Mouse (Mus musculus) limb, embryonic 11.5 days (tissue): ENCODE measurements around the gene S1pr2. TPM values are rescaled to one million over a fixed set of nuclear protein-coding genes. Genes with fewer than 3 reads are reported as not detected.
A peak's percentile ranks its signal among the peaks of the same experiment; 100 is the strongest.
"Not testable (repeated sequence)": the region's sequence is repeated elsewhere in the genome, so short reads cannot be mapped to it uniquely, and the experiment has no call there.

Experiments
- ATAC-seq: fragments of 200-750 bp; cut with Nextera tagmentation; 2 replicates; pipeline ENCODE4 v1.8.0; 2017; ENCODE audit warnings: low read depth; ENCODE audit not compliant: insufficient number of reproducible peaks, low FRiP score, low TSS enrichment
- DNase-seq: peaks from one replicate; pipeline ENCODE4 v3.0.0-alpha.2; 2015; ENCODE audit warnings: low spot score
- H3K27ac ChIP-seq: fragments of 300-500 bp; sonication (generic); replicated peaks from 2 replicates; pipeline ENCODE4 v1.5.1; 2014; ENCODE audit warnings: low read depth, mild to moderate bottlenecking, low read length
- H3K27me3 ChIP-seq: fragments of 300-500 bp; sonication (generic); 2 replicates; pipeline ENCODE4 v1.6.1; 2014; ENCODE audit warnings: mild to moderate bottlenecking, low read length, mixed read lengths; ENCODE audit not compliant: control insufficient read depth, insufficient read depth
- H3K36me3 ChIP-seq: fragments of 300-500 bp; sonication (generic); 2 replicates; pipeline ENCODE4 v1.6.1; 2014; ENCODE audit warnings: mild to moderate bottlenecking, low read length, moderate library complexity, mixed read lengths; ENCODE audit not compliant: control insufficient read depth, insufficient read depth
- H3K4me1 ChIP-seq: fragments of 300-500 bp; sonication (generic); 2 replicates; pipeline ENCODE4 v1.6.1; 2014; ENCODE audit warnings: low read length, mixed read lengths; ENCODE audit not compliant: control insufficient read depth, insufficient read depth
- H3K4me2 ChIP-seq: fragments of 300-500 bp; sonication (generic); 2 replicates; pipeline ENCODE4 v1.6.1; 2014; ENCODE audit warnings: low read depth, mild to moderate bottlenecking, moderate library complexity; ENCODE audit not compliant: severe bottlenecking
- H3K4me3 ChIP-seq: fragments of 300-500 bp; sonication (generic); 2 replicates; pipeline ENCODE4 v1.5.1; 2014; ENCODE audit warnings: low read depth, low read length
- H3K9ac ChIP-seq: fragments of 300-500 bp; sonication (generic); 2 replicates; pipeline ENCODE4 v1.6.1; 2014; ENCODE audit warnings: mild to moderate bottlenecking, low read length
- H3K9me3 ChIP-seq: fragments of 300-500 bp; sonication (generic); 2 replicates; pipeline ENCODE4 v1.6.1; 2016; ENCODE audit warnings: low read length; ENCODE audit not compliant: control insufficient read depth
- WGBS: fragments of 180-500 bp; shearing (Covaris S2); extraction: QIAGEN DNeasy Blood & Tissue Kit; methylation state at CpG from one replicate; pipeline ENCODE4 v1.1.7; 2014; 5-methylcytosine and 5-hydroxymethylcytosine counted together
- polyA plus RNA-seq: library from polyadenylated mRNA; unstranded; fragments of >200 nt; fragmentation: Nextera tagmentation; extraction: Ambion mirVana; gene quantifications from 2 replicates; pipeline ENCODE4 v1.2.1, GENCODE M21; 2014

S1pr2 gene
- polyA plus RNA-seq, 1 experiment from 2014 or later, result 52.8 TPM

DNA sequence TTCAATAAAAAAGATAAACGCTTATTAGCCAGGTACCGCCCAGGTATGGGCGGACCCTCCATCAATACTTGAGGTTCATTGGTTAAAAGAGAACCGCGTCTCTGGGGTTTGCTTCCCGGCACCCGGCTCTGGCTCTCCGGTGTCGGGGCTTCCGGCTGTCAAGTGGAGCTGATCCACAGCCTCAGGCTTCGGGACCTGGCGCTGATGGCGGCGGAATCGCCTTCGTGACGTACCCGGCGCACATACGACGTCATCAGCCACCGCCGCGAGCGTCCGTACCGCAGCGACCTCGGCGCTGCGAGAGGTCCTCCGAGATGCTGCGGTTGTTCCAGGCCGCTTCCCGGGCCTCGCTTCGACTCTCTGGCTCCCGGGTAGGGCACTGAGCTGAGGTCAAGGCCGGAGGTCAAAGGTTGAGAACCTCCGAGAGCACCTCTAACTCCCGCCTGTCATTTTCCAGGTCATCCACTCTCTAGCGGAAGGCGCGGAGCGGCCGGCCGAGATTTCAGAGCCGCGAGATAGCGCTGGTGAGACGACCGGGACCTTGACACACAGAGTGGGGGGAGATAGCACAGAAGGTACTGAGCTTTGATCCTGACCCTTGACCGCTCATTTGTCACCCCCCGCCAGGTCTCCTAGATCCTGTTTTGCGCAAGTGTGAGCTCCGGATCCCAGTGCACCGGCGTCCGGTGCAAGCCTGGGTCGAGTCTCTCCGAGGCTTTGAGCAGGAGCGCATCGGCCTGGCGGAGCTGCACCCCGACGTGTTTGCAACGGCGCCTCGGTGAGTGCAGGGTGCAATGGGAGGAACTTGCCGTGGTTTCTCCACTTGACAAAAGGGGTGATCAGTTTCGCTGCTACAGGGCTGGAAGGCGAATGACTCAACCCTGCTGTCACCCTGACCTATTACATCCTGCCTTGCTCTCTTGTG lies 26.3 kb upstream of the S1pr2 start, which contains the start of gene Mrpl4:
Mrpl4 (plus strand) TSS at position 112 of the 925 bp plus-strand sequence.
- Histone ChIP-seq H3K27ac (no peak within 1 kb of the TSS; the same call in 1 of the 2 replicates), H3K4me3 (peak within 1 kb of the TSS; percentile 72), H3K9ac (peak within 1 kb of the TSS; percentile 74), H3K9me3 (no peaks in the 10 kb centered on the region), H3K27me3 (no peaks in the 10 kb centered on the region), H3K36me3 (peaks cover 15% of the 10 kb centered on the region), H3K4me2 (peak within 1 kb of the TSS; percentile 86), H3K4me1 (0 out of 2 replicates have a peak, but pooled peaks cover 3% of the 10 kb centered on the region)
- under 1% methylated on average over 72 of the region's 72 CpGs for WGBS
- ATAC-seq, result peak; percentile 84
- DNase-seq, result peak; percentile 95

DNA sequence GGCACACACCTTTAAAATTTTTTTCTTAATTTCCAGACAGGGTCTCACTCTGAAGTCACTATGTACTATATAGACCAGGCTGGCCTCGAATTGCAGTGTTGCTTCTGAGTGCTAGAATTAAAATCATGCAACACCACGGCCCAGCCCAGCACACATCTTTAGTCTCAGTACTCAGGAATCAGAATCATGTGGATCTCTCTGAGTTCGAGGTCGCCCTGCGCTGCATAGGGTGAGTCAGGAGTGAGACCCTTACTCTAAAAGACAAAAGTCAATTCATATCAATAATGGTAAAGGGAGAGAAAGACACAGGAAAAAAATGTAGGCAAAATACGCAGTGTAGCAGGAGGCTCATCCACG lies 25.7 kb upstream of the S1pr2 start:
- no peaks in the 10 kb centered on the region for H3K27me3 ChIP-seq
- ATAC-seq, result peak; percentile 41

DNA sequence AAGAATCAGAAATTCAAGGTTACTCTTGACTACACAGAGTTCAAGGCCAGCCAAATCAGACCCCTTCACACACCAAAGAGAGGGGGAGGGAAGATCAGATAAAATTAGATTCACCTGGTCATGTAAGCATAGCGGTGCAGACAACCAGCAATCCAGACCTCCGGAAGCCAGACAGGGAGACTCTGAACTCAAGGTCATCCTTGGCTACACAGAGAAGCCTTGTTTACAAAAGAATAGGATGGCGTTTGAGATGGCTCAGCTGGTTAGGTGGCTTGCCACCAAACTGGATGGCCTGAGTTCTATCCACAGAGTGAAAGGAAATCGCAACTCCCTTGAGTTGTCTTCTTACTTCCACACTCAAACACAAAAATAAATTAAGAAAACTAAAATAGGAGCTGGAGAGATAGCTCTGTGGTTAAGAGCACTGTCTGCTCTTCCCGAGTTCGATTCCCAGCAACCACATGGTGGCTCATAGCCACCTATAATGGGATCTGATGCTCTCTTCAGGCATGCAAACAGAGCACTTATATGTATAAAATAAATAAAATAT lies 25.1 kb upstream of the S1pr2 start:
- ATAC-seq (peak; percentile 2; the same call in 1 of the 2 replicates), DNase-seq (no peak)
- 0 out of 2 replicates have a peak, but pooled peaks cover 3% of the 10 kb centered on the region for H3K4me1 ChIP-seq
- H3K4me3 ChIP-seq, result no peak overlapping the region
- H3K27me3 ChIP-seq, result no peaks in the 10 kb centered on the region
- no peak overlapping the region for H3K4me2 ChIP-seq
- H3K36me3 ChIP-seq, result peaks cover 8% of the 10 kb centered on the region
- H3K9ac ChIP-seq, result no peak overlapping the region
- WGBS, result 82% methylated on average over 6 of the region's 6 CpGs
- H3K9me3 ChIP-seq, result no peaks in the 10 kb centered on the region
- H3K27ac ChIP-seq, result no peak overlapping the region

More for the DNA sequence above, 25.7 kb upstream of the S1pr2 start:
- peak overlapping the region; percentile 86 for H3K4me2 ChIP-seq
- peak overlapping the region; percentile 74 for H3K9ac ChIP-seq
- H3K4me3 ChIP-seq, result peak overlapping the region; percentile 72
- H3K27ac ChIP-seq, result no peak overlapping the region
- WGBS, result 11% methylated on average over 7 of the region's 7 CpGs
- H3K9me3 ChIP-seq, result no peaks in the 10 kb centered on the region
- 0 out of 2 replicates have a peak, but pooled peaks cover 3% of the 10 kb centered on the region for H3K4me1 ChIP-seq
- peaks cover 10% of the 10 kb centered on the region for H3K36me3 ChIP-seq
- DNase-seq, result no peak

DNA sequence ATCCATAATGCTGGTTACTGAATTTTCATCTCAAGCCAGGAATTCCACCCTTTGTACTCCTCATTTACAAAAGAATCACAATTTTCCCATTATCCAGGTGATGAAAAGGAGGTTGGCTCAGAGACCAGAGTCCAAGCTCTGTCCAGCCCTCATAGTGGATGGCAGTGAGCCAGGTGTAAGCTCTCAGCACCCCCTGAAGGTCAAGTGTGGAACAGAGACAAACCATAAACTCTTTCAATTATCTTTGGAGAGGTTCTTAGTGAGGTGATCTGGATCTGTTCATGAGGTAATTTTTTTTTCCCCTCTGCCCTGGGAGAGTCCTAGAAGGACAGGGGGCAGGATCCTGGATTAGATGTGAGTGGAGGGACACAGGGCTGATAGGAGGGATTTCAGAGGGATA lies 24.2 kb upstream of the S1pr2 start:
- H3K36me3 ChIP-seq, result peaks cover 4% of the 10 kb centered on the region
- H3K4me2 ChIP-seq, result no peak overlapping the region
- H3K9ac ChIP-seq, result no peak overlapping the region
- DNase-seq, result no peak
- H3K27ac ChIP-seq, result no peak overlapping the region
- ATAC-seq, result no peak
- no peaks in the 10 kb centered on the region for H3K27me3 ChIP-seq
- H3K4me1 ChIP-seq, result 0 out of 2 replicates have a peak, but pooled peaks cover 3% of the 10 kb centered on the region
- no peaks in the 10 kb centered on the region for H3K9me3 ChIP-seq
- H3K4me3 ChIP-seq, result no peak overlapping the region

GRCm38 (mm10) chr9:20998337-20998736 lies 21.8 kb upstream of the S1pr2 start:
- H3K27me3 ChIP-seq, H3K4me2 ChIP-seq, H3K27ac ChIP-seq, H3K4me1 ChIP-seq, DNase-seq, H3K9me3 ChIP-seq, ATAC-seq, H3K36me3 ChIP-seq, H3K4me3 ChIP-seq, H3K9ac ChIP-seq: not testable (repeated sequence)
- 75% methylated on average over 1 of the region's 1 CpGs for WGBS

GRCm38 (mm10) chr9:20997065-20997464 lies 20.5 kb upstream of the S1pr2 start:
- H3K27me3 ChIP-seq, result no peaks in the 10 kb centered on the region
- no peak overlapping the region for H3K4me2 ChIP-seq
- H3K9ac ChIP-seq, result no peak overlapping the region
- ATAC-seq, result no peak
- 90% methylated on average over 8 of the region's 8 CpGs for WGBS
- H3K4me3 ChIP-seq, result no peak overlapping the region
- no peak for DNase-seq
- no peaks in the 10 kb centered on the region for H3K9me3 ChIP-seq
- H3K4me1 ChIP-seq, result no peaks in the 10 kb centered on the region
- no peak overlapping the region for H3K27ac ChIP-seq
- H3K36me3 ChIP-seq, result no peaks in the 10 kb centered on the region

DNA sequence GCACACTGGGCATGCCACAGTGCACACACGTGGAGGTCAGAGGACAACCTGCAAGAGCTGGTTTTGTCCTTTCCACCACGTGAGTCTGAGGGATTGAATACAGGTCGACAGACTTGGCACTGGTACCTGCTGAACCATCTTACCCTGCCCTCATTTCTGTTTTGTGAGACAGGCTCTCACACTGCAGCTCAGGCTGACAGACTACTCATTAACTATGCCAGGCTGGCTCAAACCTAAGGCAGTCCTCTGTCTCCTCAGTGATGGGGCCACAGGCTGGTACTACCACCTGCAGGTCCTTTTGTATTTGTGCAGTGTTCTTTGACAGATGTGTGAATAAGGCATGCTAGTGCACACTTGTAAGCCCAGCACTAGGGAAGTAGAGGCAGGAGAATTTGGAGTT lies 18.5 kb upstream of the S1pr2 start:
- 73% methylated on average over 3 of the region's 3 CpGs for WGBS
- ATAC-seq, result no peak
- Histone ChIP-seq H3K27me3 (no peaks in the 10 kb centered on the region), H3K9ac (no peak overlapping the region), H3K27ac (no peak overlapping the region), H3K4me1 (no peaks in the 10 kb centered on the region), H3K4me3 (no peak overlapping the region), H3K4me2 (no peak overlapping the region), H3K36me3 (no peaks in the 10 kb centered on the region), H3K9me3 (no peaks in the 10 kb centered on the region)
- no peak for DNase-seq

DNA sequence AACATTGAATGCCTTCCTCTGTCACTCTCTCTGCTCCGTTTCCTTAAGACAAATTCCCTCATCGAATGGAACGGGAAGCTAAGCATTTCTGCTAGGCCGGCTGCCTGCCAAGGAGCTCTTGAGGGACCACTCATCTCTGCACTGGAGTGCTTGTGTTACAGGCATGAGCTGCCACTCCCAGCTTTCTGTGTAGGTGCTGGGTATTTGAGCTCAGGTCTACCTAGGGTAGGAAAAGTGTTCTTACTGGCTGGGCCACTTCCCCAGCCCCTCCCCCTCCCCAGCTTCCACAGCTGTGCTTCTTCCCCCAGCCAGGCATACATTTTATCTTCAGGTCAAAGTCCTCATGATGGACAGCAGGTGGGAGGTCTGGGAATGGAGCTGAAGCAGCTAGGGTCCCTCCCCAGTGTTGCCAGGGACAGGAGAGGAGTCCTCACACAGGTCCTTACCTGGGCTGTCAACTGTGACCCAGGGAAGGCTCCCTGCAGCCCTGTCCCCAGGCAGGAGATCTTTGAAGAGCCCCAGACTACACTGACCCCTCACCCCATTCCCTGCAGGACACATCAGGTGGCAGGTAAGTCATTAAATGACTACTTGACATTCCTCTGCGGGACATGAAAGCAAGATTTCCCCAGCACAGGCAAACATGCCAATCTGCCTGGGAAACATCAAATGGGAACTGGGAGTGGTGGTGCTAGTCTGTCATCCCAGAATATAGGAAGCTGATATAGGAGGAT lies 16.8 kb upstream of the S1pr2 start:
- DNase-seq (no peak), ATAC-seq (no peak)
- Histone ChIP-seq H3K36me3 (no peaks in the 10 kb centered on the region), H3K4me3 (no peak overlapping the region), H3K9ac (no peak overlapping the region), H3K4me1 (no peaks in the 10 kb centered on the region), H3K27ac (no peak overlapping the region), H3K9me3 (no peaks in the 10 kb centered on the region), H3K27me3 (no peaks in the 10 kb centered on the region), H3K4me2 (no peak overlapping the region)
- WGBS, result 53% methylated on average over 5 of the region's 5 CpGs
